ENCODE assay signal across 21 mouse cellular contexts in the genomic region with DNA sequence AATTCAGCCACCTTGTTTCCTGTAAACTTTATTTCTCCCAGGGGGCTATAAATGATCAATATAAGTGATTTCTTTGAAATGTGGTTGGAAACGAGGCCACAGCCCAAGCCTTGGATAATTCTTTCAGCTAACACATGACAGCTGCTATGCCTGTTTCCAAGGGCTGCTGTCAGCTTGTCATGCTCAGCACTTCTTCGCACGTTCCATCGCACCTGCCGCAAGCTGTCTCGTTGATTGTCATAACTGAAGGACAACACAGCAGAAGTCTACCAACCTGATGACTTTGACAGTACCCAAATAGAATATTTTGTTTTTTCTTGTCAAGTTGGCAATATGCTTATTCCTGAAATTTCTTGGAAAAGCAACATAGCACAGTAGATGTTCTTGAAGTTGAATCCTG. TPM values are rescaled to one million over a fixed set of nuclear protein-coding genes. Genes with fewer than 3 reads are reported as not detected.
"Had no signal": no experiment of that assay in that cellular context is flagged by ENCODE, and none has a peak within 500 bp of the region (broad histone marks: within the 10 kb centered on the region; RNA-seq: fewer than 3 reads in every experiment).

No protein-coding gene starts in this region.

- H3K36me3 ChIP-seq: midbrain, embryonic 10.5 days; midbrain, embryonic 12.5 days; neural tube, embryonic 13.5 days; neural tube, embryonic 15.5 days had no signal

- H3K27me3 ChIP-seq: neural tube, embryonic 13.5 days; neural tube, embryonic 15.5 days had no signal

- H3K4me2 ChIP-seq: lung, embryonic 14.5 days; midbrain, embryonic 12.5 days; neural tube, embryonic 13.5 days; neural tube, embryonic 15.5 days had no signal

- H3K27ac ChIP-seq: midbrain, embryonic 10.5 days; midbrain, embryonic 12.5 days; neural tube, embryonic 13.5 days; neural tube, embryonic 15.5 days had no signal

- ATAC-seq: midbrain, embryonic 16.5 days had no signal

- H3K9ac ChIP-seq: lung, embryonic 14.5 days; midbrain, embryonic 12.5 days; neural tube, embryonic 13.5 days; neural tube, embryonic 15.5 days had no signal

- H3K4me3 ChIP-seq: midbrain, embryonic 10.5 days; midbrain, embryonic 12.5 days; myocyte; neural tube, embryonic 13.5 days; neural tube, embryonic 15.5 days had no signal

- H3K4me1 ChIP-seq: midbrain, embryonic 10.5 days; midbrain, embryonic 12.5 days had no signal

- H3K9me3 ChIP-seq: midbrain, embryonic 10.5 days; midbrain, embryonic 12.5 days; neural tube, embryonic 13.5 days; neural tube, embryonic 15.5 days had no signal

- DNase-seq: lung, adult 18-20 months; lung, embryonic 14.5 days; lung, postnatal 10 days; lung, postnatal 4 days; midbrain, embryonic 14.5 days; retina, postnatal 1 day; right cerebral cortex, postnatal 25 days; right cerebral cortex, postnatal 4 days; spleen, adult 18-20 months; thymus, adult 18-20 months; thymus, postnatal 14 days; thymus, postnatal 36 days had no signal

RNA-seq across cellular contexts. Expression of a gene that starts 44.0 kb away (rescaled TPM):
- total RNA-seq: megakaryocyte-erythroid progenitor cell, adult 5-6 weeks had no signal
- polyA plus RNA-seq: lung, embryonic 14.5 days; small intestine, adult 2 months; thymus, postnatal 0 days had no signal
